Mouse (Mus musculus) cerebellum, adult 8-10 months (tissue): ENCODE data around the gene Hoxc4.

Experiments
- DNase-seq: peaks from one replicate; pipeline ENCODE4 v3.0.0; 2022

Gene Hoxc4

DNA sequence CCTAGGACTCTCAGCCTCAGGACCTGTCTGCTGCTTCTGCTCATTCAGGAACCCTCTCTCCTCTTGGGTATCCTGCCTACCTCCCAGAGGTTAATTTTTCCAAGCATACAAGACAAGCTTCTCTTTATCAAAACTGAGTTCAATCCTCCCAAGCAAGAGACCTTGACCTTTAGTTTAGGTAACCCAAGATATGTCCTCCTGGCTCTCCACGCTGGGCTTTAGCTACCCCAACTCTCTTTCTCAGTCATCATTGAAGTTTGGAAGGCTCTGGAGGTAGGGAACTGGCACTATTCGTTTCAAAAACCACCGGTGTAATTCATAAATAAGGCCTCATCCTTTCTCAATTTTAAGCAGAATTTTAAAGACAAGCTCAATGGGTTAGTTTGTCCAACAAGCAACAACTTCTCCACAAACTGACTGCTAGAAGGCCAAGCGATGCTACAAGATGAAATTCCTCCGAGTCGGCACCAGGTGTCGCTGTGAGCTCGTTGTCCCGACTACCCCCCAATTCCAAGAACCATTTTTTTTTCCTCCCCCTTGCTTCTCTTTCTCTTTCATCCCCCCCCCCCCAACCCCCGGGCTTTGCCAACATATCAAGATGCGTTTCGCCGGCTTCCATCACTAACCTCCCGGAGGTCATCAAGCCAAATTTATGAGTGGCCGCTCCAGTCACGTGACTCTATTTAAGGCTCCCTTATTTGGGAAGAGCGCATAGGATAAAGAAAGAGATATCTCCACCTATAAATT lies 5.3 kb upstream of the Hoxc4 start:
- DNase-seq, result peak; percentile 29

DNA sequence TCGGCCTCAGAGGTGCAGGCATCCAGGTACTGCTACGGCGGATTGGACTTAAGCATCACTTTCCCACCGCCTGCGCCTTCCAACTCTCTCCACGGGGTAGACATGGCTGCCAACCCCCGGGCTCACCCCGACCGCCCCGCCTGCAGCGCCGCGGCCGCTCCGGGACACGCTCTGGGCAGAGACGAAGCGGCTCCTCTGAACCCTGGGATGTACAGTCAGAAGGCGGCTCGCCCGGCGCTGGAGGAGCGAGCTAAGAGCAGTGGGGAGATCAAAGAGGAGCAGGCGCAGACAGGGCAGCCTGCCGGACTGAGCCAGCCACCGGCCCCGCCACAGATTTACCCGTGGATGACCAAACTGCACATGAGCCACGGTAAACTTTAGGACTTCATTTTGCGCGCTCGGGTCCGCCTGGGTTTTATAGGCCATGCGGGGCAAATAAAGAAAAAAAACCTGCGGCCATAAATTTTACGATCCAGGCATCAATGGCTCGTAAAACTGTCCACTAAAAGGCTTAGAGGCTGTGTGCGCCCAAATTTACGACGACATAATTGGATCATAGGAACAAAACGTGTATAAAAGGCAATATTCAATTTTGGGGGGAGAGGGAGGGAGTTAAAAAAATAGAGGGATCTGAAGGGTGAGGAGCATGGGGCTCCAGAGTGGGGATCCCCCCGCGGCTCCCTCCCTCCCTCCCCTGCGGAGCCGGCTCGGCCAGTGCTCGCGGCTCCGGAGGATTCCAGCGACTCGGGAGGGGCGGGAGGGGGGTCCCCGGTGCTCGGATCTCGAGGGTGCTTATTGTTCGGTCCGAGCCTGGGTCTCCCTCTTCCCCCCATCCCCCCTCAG lies 4.3 kb upstream of the Hoxc4 start:
- no peak for DNase-seq

DNA sequence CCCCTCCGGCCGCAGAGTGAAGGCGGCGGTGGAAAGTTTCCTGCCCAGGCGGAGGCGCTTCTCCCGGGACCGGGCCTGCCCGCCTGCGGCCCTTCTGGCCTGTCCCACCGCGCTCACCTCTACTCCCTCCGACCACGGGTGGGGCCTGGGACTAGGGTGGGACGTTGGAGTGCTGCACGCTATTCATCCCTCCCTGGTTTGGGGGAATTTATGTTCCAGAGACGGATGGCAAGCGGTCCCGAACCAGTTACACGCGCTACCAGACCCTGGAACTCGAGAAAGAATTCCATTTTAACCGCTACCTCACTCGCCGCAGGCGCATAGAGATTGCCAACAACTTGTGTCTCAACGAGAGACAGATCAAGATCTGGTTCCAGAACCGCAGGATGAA lies 3.7 kb upstream of the Hoxc4 start:
- DNase-seq, result no peak

DNA sequence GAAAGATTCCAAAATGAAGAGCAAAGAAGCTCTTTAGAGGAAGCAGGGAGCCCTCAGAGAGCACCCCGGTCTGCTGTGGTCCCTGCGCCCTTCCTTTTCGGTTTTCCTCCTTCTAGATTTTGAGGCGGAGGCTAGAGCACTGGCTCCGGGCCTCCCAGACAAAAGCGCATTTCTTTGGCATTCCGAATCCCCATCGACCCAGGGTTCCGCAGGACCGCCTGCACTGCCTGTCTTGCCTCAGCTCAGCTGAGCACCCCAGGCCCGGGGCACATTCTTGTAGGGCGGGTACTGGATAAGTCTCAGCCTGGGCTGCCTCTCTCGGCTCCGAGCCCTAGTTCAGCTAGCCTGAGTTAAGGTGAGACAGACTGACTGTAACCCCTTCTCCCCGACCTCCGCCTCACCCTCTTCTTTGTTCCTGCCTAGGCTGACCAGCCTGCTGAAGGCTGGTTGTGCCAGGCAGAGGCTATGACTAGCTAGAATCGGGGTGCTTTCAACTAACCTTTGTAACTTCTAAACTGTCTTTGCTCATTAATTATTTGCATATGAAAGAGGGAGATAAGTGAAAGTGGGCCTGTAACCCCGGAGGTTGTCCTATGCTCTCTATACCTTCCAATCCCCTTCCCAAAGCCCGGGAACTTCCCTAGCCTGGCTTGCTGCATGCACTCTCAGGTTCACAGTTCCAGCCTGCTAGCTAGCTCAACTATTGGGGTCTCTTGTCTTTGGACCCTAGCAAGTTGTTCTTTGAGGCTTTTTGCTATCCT lies 3.1 kb upstream of the Hoxc4 start:
- no peak for DNase-seq

DNA sequence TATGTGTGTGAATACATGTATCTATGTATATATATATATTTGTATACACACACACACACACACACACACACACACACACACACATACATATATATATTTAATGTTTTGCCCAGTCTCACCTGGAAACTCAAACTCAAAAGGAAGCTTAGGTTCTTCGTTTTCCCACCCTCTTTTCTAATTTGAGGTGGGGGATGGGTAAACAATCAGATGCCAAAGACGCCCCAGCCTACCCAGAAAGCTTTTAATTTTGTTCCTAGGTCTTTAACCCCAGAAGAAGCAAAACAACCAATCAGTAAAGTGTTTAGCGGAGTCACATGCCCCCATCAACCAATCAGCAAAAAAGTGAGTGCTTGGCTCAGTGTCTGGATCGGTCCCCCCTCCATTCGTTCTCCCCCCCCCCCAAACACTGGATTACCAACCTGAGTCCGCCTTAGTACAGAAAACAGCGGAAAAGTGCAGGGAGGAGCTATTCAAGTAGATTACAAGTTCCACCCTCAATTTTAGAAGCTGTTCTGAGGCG lies 2.2 kb downstream of the Hoxc4 start:
- no peak for DNase-seq

DNA sequence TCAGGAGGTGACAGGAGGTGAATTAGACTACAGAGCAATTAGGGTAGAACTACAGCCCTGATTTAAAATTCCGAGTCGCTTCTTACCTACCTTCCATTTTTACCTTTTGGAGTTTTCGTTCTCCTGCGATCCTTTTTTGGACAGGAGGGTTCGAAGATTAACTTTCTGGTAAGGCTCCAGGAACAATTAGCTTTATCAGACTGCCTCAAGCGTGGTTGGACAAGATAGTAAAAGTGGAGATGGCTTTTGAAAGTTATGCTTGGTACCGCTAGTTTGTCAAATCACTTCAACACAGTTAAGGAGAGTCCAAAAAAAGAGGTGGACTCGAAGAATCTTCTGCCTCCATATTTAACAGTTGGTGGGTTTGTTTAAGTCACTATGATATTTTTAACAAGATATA lies 2.8 kb downstream of the Hoxc4 start:
- DNase-seq, result no peak

DNA sequence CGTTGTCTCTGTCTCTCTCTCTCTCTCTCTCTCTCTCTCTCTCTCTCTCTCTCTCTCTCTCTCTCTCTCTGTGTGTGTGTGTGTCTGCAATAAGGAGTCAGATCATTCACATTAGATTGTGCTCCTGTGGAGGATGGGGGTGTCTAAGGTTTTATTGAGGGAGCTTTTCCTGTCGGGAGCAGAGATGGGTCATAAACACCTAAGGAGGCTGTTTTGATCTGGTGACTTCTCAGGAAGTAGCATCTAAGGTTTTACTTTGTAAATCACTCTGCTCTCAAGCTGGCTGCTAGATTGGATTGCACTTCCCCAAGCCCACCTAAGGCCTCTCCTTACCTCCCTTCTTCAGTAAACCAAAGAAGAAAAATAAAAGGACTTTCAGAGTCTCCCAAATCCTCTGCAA lies 5.4 kb downstream of the Hoxc4 start:
- DNase-seq, result no peak

DNA sequence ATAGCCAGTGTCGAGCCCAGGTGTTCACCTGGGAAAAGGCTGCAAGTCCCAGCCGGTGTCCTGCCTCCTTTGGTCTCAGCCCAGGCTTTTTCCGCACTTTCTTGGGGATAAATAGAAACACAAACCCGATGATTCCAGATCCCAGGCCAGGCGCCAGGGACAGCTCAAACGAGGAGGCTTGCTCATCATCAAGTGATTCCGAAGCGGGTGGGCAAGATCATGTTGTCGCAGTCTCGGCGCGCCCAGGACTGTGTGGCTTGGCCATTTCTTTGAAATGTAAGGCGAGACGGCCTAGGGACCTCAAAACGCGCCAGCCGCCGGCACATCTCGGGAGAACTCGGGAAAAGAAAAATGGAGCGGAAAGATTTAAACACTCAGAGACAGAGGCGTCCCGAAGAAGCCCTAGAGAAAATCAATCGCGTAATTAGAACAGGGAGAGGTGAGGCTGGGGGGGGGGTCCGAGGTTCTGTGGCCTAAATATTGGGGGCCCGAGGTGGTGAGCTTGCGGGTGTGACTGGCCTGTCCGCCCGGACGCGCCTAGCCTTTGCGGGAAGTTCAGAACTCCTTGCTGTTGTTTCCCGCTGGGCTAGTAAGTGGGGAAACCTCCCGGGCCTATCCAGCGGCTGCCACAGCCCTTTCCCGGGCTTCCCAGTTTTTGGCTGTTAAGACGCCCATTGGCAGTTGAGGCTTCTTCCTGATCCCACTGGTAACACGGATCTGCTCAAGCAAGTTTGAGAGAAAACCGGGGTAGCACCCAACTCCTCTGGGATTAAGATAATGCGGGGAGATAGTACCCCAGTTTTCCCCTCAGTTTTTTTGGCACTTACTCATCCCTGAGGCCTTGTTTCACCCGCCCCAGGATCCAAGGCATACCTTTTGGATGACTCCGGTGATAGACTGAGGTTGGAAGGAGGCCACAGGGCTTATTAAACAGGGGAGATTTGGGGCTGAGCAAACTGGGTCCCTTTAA lies 8.8 kb downstream of the Hoxc4 start:
- DNase-seq, result no peak

DNA sequence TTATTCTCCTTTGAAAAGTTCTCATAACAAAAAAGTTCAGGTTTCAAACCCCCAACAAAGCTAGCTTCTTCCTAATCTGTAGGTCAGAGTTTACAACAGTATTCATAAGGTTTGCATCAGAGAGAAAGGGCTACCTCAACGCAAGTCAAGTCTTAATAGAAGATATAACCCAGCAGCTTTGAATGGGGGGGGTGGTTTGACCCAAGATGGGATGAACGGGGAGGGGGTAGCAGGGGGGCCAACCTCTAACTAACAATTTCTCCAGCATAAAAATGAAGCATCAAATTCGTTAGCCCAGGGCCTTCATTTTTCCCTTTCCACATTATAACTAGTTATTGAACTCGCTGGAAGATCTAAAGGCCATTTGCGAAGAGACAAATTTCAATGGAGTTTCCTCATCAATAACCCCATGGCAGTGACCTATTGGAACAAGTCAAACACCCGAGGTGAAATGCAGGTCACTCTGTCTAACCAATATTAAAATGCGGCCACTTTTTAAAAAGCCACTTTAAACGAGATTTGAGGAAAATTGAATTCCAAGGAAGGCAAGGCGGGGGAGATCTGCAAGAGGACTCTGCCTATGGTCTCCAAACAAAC lies 10.3 kb downstream of the Hoxc4 start:
- no peak for DNase-seq

DNA sequence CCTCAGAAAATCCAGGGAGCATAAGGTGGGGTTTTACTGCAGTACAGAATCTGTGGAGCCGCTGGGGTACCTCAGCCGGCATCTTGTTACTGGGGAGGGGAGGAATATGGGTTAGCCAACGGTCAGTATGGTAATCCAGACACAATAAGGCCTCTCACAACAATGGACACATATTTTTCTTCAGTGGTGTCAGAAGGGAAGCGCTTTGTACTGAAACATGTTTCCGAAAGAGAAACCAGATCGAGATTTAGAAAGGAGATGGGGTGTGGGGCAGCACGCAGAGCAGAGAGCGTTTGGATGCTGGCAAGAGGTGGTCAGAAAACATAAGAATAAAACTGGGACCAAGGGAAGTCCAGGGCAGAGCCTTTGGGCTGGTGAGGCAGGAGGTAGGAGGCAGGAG lies 11.4 kb downstream of the Hoxc4 start:
- no peak for DNase-seq

DNA sequence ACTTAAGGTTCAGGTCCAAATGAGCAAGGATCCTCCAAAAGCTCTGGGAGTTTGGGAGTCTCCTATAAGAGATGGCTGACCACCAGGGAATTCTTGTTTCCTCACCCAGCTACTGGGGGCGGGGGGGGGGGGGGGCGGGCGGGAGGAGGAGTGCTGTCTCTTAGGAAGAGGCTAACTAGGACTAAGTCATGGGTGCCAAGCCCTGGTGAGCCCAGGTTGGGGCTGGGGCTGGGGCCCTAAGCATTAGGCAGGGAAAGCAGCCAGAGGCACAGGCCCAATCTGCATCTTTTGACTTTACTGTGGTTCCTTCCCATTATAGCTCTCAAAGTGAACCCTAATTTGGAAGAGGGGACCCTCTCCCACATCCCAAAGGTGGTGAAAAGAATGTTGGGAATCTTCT lies 13.4 kb downstream of the Hoxc4 start:
- DNase-seq, result no peak

DNA sequence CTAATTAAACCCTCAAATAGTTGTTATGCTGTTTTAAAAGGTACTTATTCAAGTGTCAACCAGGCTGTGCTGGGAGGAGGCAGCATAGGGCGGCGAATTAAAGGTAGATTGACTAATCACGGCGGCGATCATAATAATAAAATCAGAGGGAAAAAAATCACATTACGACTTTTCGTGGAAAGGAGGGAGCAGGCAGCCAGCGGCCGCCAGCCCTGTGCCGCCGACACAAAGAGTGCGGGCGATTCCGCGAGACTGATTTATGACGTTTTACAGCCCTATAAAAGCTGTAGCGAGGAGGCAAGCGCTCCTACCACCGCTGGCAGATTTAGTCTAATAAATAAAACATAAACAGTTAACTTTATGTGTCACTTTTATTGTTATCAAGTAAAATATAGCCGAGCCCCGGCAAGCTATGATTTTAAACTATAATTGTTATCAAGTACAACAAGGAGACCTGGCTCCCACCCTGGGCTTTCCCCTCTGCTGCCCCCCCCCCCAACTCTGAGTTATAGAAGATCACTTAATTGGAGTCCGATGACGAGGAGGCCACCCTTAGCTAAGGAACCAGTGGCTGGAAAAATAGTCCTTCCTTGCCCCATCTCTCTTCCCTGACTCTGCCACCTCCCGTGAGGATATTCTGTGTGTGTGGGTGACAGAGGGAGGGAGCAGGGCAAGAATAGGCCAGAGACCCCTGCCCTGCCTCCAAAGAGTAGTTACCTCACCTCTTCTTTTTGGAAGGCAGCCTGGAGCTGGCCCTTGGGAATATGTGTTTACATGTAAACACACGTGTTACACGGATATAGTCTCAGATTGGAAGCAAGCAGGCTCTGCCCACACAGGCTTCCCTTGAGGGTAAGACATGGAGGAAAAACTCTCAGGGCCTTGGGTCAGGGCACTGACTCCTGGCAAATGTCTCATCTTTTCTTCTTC lies 14.2 kb downstream of the Hoxc4 start:
- no peak for DNase-seq

DNA sequence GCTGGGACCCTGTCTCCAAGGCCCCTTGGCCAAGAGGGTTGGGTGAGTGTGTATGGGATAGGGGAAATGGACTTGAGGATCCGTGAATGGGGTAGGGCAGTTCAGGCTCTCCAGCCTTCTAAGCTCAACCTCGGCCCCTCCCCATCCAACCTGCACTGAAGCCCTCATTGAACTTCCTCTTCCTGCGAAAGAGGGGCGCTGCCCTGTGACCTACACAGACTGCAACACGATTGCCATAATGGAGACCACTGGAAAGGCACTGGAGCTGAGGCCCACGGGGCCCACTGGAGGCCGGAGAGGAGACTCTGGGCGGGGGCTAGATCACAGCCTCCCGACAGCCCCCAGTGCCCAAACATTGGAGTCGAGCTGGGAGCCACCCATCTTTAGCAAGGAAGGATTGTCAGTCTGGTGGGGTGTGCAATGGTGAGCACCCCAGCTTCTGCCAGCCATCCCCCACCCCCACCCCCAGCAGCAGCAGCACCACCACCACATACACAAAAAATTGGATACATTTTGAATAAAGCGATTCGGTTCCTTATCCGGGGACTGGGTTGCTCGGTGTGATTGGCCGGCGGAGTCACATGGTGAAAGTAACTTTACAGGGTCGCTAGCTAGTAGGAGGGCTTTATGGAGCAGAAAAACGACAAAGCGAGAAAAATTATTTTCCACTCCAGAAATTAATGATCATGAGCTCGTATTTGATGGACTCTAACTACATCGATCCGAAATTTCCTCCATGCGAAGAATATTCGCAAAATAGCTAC lies 15.5 kb downstream of the Hoxc4 start:
- no peak for DNase-seq

DNA sequence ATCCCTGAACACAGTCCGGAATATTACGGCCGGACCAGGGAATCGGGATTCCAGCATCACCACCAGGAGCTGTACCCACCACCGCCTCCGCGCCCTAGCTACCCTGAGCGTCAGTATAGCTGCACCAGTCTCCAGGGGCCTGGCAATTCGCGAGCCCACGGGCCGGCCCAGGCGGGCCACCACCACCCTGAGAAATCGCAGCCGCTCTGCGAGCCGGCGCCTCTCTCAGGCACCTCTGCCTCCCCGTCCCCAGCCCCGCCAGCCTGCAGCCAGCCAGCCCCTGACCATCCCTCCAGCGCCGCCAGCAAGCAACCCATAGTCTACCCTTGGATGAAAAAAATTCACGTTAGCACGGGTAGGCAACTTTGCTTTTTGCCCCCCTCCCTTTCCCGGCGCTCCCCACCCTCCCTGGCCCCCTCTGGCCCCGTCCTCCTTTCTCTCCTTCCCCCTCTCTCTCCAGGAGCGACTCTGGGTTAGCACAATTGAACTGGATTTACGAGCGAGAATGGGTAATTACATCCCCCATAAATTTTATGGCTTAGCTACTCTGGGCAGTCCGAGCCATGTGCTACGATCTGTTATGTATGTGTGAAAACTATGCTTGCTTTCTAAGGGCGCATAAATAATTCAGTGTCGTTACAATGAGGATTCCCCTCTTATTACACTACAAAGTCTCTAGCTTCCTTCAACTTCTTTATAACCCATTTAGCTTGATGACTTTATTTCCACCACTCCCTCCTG lies 16.2 kb downstream of the Hoxc4 start:
- DNase-seq, result no peak

DNA sequence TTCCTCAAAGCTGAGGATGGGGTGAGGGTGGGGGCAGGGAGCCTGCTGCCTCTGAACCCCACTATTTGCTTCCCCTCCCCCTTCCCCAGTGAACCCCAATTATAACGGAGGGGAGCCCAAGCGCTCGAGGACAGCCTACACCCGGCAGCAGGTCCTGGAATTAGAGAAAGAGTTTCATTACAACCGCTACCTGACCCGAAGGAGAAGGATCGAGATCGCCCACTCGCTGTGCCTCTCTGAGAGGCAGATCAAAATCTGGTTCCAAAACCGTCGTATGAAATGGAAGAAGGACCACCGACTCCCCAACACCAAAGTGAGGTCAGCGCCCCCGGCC lies 16.8 kb downstream of the Hoxc4 start:
- no peak for DNase-seq

DNA sequence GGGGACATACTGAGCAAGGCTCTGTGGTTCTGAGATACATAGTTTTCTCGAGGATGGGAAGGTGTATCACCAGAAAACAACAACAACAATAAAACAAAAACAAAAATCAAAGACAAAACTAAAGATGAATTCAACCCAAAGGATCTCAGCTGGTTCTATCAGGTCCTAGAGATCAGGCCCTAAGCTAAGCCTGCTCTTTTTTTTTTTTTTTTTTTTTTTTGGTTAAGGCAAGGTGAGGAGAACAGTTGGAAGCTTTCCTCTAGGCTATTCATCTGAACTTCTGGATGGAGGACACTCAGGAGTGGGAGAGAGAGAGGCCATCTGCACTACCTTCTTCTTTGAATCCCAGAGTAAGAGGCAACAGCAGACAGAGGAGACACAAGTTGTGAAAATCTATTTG lies 18.8 kb downstream of the Hoxc4 start:
- DNase-seq, result no peak

DNA sequence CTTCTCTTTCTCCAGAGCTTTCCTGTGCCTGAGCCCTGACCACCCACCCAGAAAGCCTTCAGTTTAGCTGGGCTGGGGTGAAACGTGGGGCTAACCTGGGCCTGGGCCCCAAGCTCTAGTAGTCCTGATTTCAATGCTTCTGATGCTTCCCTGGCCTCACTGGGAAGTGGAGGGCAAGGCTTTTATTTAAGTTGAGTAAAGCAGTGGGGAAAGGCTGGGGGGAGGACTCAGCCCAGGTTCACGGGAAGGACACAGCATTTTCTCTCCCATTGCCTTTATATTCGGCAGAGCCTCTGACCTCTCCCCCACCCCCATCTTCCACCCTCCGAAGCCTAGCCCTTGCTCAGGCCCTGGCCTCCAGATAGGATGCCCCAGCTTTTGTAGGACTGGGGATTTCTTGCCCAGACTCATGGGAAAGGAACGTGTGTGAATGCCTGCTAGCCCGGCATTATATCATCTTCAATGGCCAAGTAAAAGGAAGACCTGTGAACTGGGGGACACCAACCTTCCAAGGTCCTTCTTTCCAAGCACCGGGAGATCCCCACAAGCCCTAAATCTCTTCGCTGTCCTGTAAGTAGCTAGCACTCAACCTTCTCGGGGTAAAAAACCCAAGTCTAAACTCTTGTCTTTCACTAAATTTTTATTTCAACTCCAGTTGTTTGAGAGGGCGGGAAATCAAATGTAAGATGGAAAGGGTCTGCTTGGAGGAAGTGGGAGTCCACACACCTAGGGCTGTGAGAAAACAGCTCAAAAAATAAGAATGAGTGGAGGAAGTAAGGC lies 20.2 kb downstream of the Hoxc4 start:
- DNase-seq, result no peak

DNA sequence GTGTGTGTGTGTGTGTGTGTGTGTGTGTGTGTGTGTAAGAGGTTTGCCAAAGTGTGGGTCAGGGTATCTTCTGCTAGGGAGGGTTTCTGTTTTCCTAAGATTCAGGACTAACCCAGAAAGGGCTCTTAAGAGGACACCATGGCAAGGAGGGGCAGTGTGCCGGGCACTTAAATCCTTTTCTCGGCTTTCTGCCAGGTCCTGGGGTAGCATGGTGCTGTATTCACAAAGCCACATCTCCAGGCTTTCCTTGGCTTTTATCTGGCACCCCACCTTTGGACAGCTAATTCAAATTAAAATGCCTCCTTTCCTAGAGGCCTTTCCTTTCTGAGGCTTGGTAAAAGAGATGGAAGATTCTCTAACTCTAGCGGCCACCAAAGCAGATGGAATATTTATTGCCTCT lies 20.9 kb downstream of the Hoxc4 start:
- no peak for DNase-seq

DNA sequence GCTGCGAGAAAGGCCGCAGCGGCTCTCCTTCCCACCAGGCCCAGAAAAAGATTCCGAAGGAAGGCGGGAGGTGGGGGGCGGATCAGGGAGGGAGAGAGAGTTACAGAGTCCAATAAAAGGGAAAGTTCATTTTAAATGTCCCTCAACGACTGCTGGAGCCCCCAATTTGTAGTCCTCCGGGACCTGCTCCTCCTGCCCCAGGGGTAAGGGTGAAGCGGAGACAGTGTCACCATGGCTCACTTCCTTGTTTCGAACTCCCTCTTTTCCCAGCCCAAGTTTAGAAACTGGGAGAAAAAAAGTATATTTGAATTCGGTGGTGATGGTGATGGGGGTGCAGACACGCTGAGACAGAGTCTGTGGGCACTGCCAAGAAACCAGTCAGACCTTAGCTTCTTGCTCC lies 21.9 kb downstream of the Hoxc4 start:
- DNase-seq, result no peak
